Mouse (Mus musculus) kidney, postnatal 0 days (tissue): ENCODE data around the gene Cstf2t. TPM values are rescaled to one million over a fixed set of nuclear protein-coding genes. Genes with fewer than 3 reads are reported as not detected.

Source experiments
- ATAC-seq: fragments of 200-750 bp; cut with Nextera tagmentation; replicated peaks from 2 replicates; pipeline ENCODE4 v1.8.0; 2017; ENCODE audit warnings: low read depth, moderate number of reproducible peaks, moderate TSS enrichment, moderate library complexity; ENCODE audit not compliant: low FRiP score
- DNase-seq: peaks from one replicate; pipeline ENCODE4 v3.0.0-alpha.2; 2016; ENCODE audit warnings: low spot score
- H3K27ac ChIP-seq: fragments of 300-500 bp; sonication (generic); 2 replicates; pipeline ENCODE4 v1.5.1; 2014; ENCODE audit warnings: mild to moderate bottlenecking
- H3K27me3 ChIP-seq: fragments of 300-500 bp; sonication (generic); 2 replicates; pipeline ENCODE4 v1.6.1; 2014; ENCODE audit warnings: low read length, mixed read lengths; ENCODE audit not compliant: insufficient read depth
- H3K36me3 ChIP-seq: fragments of 300-500 bp; sonication (generic); 2 replicates; pipeline ENCODE4 v1.6.1; 2014; ENCODE audit warnings: low read length, mixed read lengths; ENCODE audit not compliant: insufficient read depth
- H3K4me1 ChIP-seq: fragments of 300-500 bp; sonication (generic); replicated peaks from 2 replicates; pipeline ENCODE4 v1.6.1; 2014; ENCODE audit warnings: antibody characterized with exemption, low read length, mixed read lengths; ENCODE audit not compliant: insufficient read depth
- H3K4me2 ChIP-seq: fragments of 300-500 bp; sonication (generic); 2 replicates; pipeline ENCODE4 v1.6.1; 2014; ENCODE audit warnings: mild to moderate bottlenecking, low read length, moderate library complexity, mixed read lengths
- H3K4me3 ChIP-seq: fragments of 300-500 bp; sonication (generic); replicated peaks from 2 replicates; pipeline ENCODE4 v1.5.1; 2014; ENCODE audit warnings: low read depth, low read length
- H3K9ac ChIP-seq: fragments of 300-500 bp; sonication (generic); 2 replicates; pipeline ENCODE4 v1.6.1; 2014; ENCODE audit warnings: low read depth, low read length
- H3K9me3 ChIP-seq: fragments of 300-500 bp; sonication (generic); replicated peaks from 2 replicates; pipeline ENCODE4 v1.6.1; 2016; ENCODE audit warnings: low read length, inconsistent platforms, mixed read lengths
- CTCF ChIP-seq: IDR thresholded peaks from 2 replicates; pipeline ENCODE4 v1.5.1; 2016; ENCODE audit warnings: antibody characterized with exemption, low read depth, mild to moderate bottlenecking, moderate library complexity
- WGBS: fragments of 180-500 bp; shearing (Covaris S2); extraction: QIAGEN DNeasy Blood & Tissue Kit; methylation state at CpG from one replicate; pipeline ENCODE4 v1.1.7; 2014; 5-methylcytosine and 5-hydroxymethylcytosine counted together
- polyA plus RNA-seq: library from polyadenylated mRNA; unstranded; fragments of >200 nt; fragmentation: Nextera tagmentation; extraction: Ambion mirVana; gene quantifications from 2 replicates; pipeline ENCODE4 v1.2.1, GENCODE M21; 2015

Cstf2t gene
- polyA plus RNA-seq, 1 experiment from 2014 or later: 42.5 TPM

GRCm38 (mm10) chr19:31124628-31125027 lies 42.0 kb downstream of the Cstf2t start:
- H3K36me3 ChIP-seq: no peaks in the 10 kb centered on the region
- 94% methylated on average over 3 of the region's 3 CpGs for WGBS
- DNase-seq (no peak), ATAC-seq (no peak)
- no peak for TF ChIP-seq CTCF
- H3K4me2 ChIP-seq: no peak overlapping the region
- no peaks in the 10 kb centered on the region for H3K27me3 ChIP-seq
- no peak overlapping the region for H3K27ac ChIP-seq
- no peak overlapping the region for H3K4me3 ChIP-seq
- H3K9ac ChIP-seq: no peak overlapping the region
- no peaks in the 10 kb centered on the region for H3K4me1 ChIP-seq
- H3K9me3 ChIP-seq: no peaks in the 10 kb centered on the region

- no peak overlapping the region for H3K4me3 ChIP-seq
- 60% methylated on average over 8 of the region's 8 CpGs for WGBS
Measured at GRCm38 (mm10) chr19:31132614-31133013, 50.0 kb downstream of the Cstf2t start.

GRCm38 (mm10) chr19:31136316-31136715 lies 53.7 kb downstream of the Cstf2t start:
- Histone ChIP-seq H3K9ac (no peak overlapping the region), H3K4me2 (no peak overlapping the region), H3K36me3 (no peaks in the 10 kb centered on the region), H3K9me3 (no peaks in the 10 kb centered on the region), H3K27me3 (no peaks in the 10 kb centered on the region), H3K27ac (no peak overlapping the region), H3K4me1 (no peaks in the 10 kb centered on the region), H3K4me3 (no peak overlapping the region)
- ATAC-seq (no peak), DNase-seq (no peak)
- no peak for TF ChIP-seq CTCF
- 39% methylated on average over 2 of the region's 2 CpGs for WGBS

More at GRCm38 (mm10) chr19:31132614-31133013, 50.0 kb downstream of the Cstf2t start:
- Histone ChIP-seq H3K9ac (no peak overlapping the region), H3K4me1 (no peaks in the 10 kb centered on the region), H3K9me3 (no peaks in the 10 kb centered on the region), H3K27me3 (no peaks in the 10 kb centered on the region), H3K27ac (no peak overlapping the region), H3K4me2 (no peak overlapping the region), H3K36me3 (no peaks in the 10 kb centered on the region)
- ATAC-seq (no peak), DNase-seq (peak; percentile 18)
- TF ChIP-seq CTCF: no peak
